Mouse (Mus musculus) lung, adult 2 months (tissue): Measurements from ENCODE around the gene Osbp.

Experiments used
- CTCF ChIP-seq: fragments of 200-500 bp; IDR thresholded peaks from 2 replicates; pipeline ENCODE4 v1.5.1; 2011; ENCODE audit warnings: mild to moderate bottlenecking, low read length, control low read depth; ENCODE audit not compliant: insufficient read depth
- POLR2A ChIP-seq: fragments of 200-500 bp; IDR thresholded peaks from 2 replicates; pipeline ENCODE4 v1.6.1; 2011; ENCODE audit warnings: low read depth, mild to moderate bottlenecking, control low read depth, low read length, borderline replicate concordance; ENCODE audit errors: extremely low read depth

GRCm38 (mm10) chr19:12004216-12005008 is 38.7 kb downstream of the Osbp start:
- TF ChIP-seq CTCF (no peak), POLR2A (no peak)
